Mouse (Mus musculus): ENCODE measurements at regions not wholly inside any gene's neighbourhood (a gene's known extent, or its start where the extent isn't known, plus 50 kb on each side); places are given as distances from the start of the nearest gene placed in this dataset.

DNA sequence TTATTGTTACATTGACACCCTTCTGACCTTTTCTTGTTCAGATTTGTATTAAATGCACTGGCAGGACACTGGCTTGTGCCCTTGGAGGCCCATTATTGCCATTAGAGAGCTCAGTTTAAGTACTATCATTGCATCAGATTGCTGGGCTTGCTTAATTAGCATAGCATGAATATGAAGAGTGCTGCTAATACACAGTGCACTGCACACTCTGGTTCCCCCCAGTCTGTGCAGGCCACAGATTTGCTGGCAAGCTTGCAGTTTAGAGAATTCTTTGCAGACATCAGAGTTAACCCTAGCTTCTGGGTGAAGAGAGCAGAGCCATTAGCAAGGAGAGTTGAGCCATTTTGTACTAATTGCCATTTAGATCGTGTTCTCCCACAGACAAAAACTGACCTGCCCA lies 156.1 kb upstream of the Gm21830 start:
- no peak for TF ChIP-seq CTCF (IDR thresholded peaks at IDR 0.05; ENCODE audit: low read depth)
- TF ChIP-seq EP300 (IDR thresholded peaks at IDR 0.05; ENCODE audit: low read depth), result no peak
